In genomic region chr17:81843793-81844192, GRCm38 (mm10) we compare ENCODE assay signal across 11 mouse cellular contexts.
"Had no signal": no experiment of that assay in that cellular context is flagged by ENCODE, and none has a peak within 500 bp of the region (broad histone marks: within the 10 kb centered on the region; RNA-seq: fewer than 3 reads in every experiment).

No protein-coding gene starts in this region.

- ATAC-seq: lung, postnatal 0 days; midbrain, embryonic 13.5 days had no signal

- H3K27me3 ChIP-seq: liver, embryonic 15.5 days; midbrain, embryonic 13.5 days had no signal

- H3K4me2 ChIP-seq: liver, embryonic 11.5 days; liver, embryonic 15.5 days; midbrain, embryonic 13.5 days had no signal

- DNase-seq: kidney, postnatal 36 days; lung, adult 2 months; lung, postnatal 36 days; right cerebral cortex, postnatal 14 days; thymus, postnatal 4 days had no signal

- H3K9me3 ChIP-seq: limb, embryonic 10.5 days; liver, embryonic 15.5 days; midbrain, embryonic 13.5 days had no signal

- H3K4me1 ChIP-seq: limb, embryonic 10.5 days; liver, embryonic 15.5 days; midbrain, embryonic 13.5 days had no signal

- H3K27ac ChIP-seq: kidney, postnatal 0 days; limb, embryonic 10.5 days; liver, embryonic 15.5 days; midbrain, embryonic 13.5 days had no signal

- H3K4me3 ChIP-seq: limb, embryonic 10.5 days; liver, embryonic 15.5 days; midbrain, embryonic 13.5 days had no signal

- H3K36me3 ChIP-seq: limb, embryonic 10.5 days; liver, embryonic 15.5 days; midbrain, embryonic 13.5 days had no signal

- H3K9ac ChIP-seq: liver, embryonic 15.5 days; midbrain, embryonic 13.5 days had no signal
